Mouse (Mus musculus) CD4-positive, CD25-positive, alpha-beta regulatory T cell, adult 9 weeks (primary cell): ENCODE measurements around the gene Aspa. TPM values are rescaled to one million over a fixed set of nuclear protein-coding genes. Genes with fewer than 3 reads are reported as not detected.

Experiments used
- polyA plus RNA-seq: library from polyadenylated mRNA; unstranded; fragments of 100-300 nt; shearing (Covaris generic); gene quantifications from one replicate; pipeline ENCODE4 v1.2.1, GENCODE M21; 2017

The Aspa gene
- not detected for polyA plus RNA-seq

GRCm38 (mm10) chr11:73329442-73329841 is at the start of gene Aspa, which contains the start of the genes Gm49340 and Spata22:
Gene Aspa (minus strand): TSS chr11:73329596.
Gene Gm49340 (plus strand): TSS chr11:73329741.
Gene Spata22 (plus strand): TSS chr11:73329741.

GRCm38 (mm10) chr11:73370946-73371345 is 41.5 kb upstream of the Aspa start, which contains the start of gene Olfr376:
Gene Olfr376 (plus strand): TSS chr11:73371246.

GRCm38 (mm10) chr11:73350483-73350882 is 21.1 kb upstream of the Aspa start, which contains the start of gene Olfr20:
Gene Olfr20 (plus strand): TSS chr11:73350783.

GRCm38 (mm10) chr11:73267267-73267666 is 62.1 kb downstream of the Aspa start, which contains the start of gene Trpv3:
Gene Trpv3 (plus strand): TSS chr11:73267388.

Other genes with a start within 250 kb of the Aspa start
- 46.7 TPM for gene Itgae, start 239.0 kb downstream of the Aspa start, polyA plus RNA-seq
- gene Haspin, start 191.3 kb downstream of the Aspa start, polyA plus RNA-seq: 5.8 TPM
- not detected for gene P2rx5, start 169.2 kb downstream of the Aspa start, polyA plus RNA-seq
- gene Emc6, start 152.6 kb downstream of the Aspa start, polyA plus RNA-seq: 38.2 TPM
- gene Tax1bp3, start 152.5 kb downstream of the Aspa start, polyA plus RNA-seq: 33.1 TPM
- 17.8 TPM for gene Ctns, start 130.6 kb downstream of the Aspa start, polyA plus RNA-seq
- 11.7 TPM for gene Shpk, start 130.1 kb downstream of the Aspa start, polyA plus RNA-seq
- gene Trpv1, start 95.3 kb downstream of the Aspa start, polyA plus RNA-seq: not detected
- not detected for gene Trpv3, start 62.2 kb downstream of the Aspa start, polyA plus RNA-seq
- not detected for gene Gm49340, start 145 bp upstream of the Aspa start, polyA plus RNA-seq
- not detected for gene Spata22, start 145 bp upstream of the Aspa start, polyA plus RNA-seq
- not detected for gene Olfr20, start 21.2 kb upstream of the Aspa start, polyA plus RNA-seq
- gene Olfr376, start 41.6 kb upstream of the Aspa start, polyA plus RNA-seq: 0.29 TPM
- not detected for gene Olfr1, start 70.0 kb upstream of the Aspa start, polyA plus RNA-seq
- gene Olfr378, start 98.9 kb upstream of the Aspa start, polyA plus RNA-seq: not detected
- gene Olfr380, start 127.9 kb upstream of the Aspa start, polyA plus RNA-seq: not detected
- not detected for gene Olfr381, start 162.0 kb upstream of the Aspa start, polyA plus RNA-seq
- not detected for gene Olfr382, start 187.6 kb upstream of the Aspa start, polyA plus RNA-seq